Comparison of ENCODE assay signal across 9 mouse cellular contexts in the genomic region with DNA sequence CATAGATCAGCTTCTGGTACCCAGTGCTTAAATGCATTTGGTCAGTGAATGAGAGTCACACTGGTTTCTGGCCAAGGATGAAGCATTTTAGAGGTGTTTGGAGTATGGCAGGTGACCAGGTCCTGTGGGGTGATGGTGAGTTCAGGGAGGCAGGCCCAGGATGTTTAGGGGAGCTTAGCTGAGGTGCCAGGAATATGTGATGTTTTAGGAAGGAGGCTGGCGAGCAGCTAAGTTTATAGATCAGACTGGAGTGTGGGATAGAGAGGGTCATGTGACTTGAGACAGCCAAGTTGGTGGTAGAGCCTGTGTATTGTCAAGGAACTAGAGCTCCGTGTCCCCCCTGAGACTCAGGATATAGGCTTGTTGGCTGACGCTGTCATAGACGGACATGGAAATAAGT. TPM values are rescaled to one million over a fixed set of nuclear protein-coding genes. Genes with fewer than 3 reads are reported as not detected.
A peak's percentile ranks its signal among the peaks of the same experiment; 100 is the strongest.
DNase-seq lines count a peak whose midpoint lies in the region; ATAC-seq and TF ChIP-seq lines count a peak whose summit lies in the region.
"Had no signal": no experiment of that assay in that cellular context is flagged by ENCODE, and none has a peak within 500 bp of the region (broad histone marks: within the 10 kb centered on the region; RNA-seq: fewer than 3 reads in every experiment).

No protein-coding gene starts in this region.

- ATAC-seq in hindbrain, postnatal 0 days = no peak
- ATAC-seq in midbrain, postnatal 0 days (ENCODE audit: low FRiP score) = no peak

- WGBS in embryonic facial prominence, embryonic 10.5 days = 79% methylated on average over 4 of the region's 4 CpGs
- 43% methylated on average over 4 of the region's 4 CpGs for WGBS in hindbrain, postnatal 0 days
- WGBS in midbrain, postnatal 0 days = 35% methylated on average over 4 of the region's 4 CpGs

- H3K9ac ChIP-seq in hindbrain, postnatal 0 days (replicated peaks; ENCODE audit: low read length) = peak overlapping the region; percentile 93; the same call in 1 of the 2 replicates
- peak overlapping the region; percentile 88; the same call in 1 of the 2 replicates for H3K9ac ChIP-seq in midbrain, postnatal 0 days (replicated peaks; ENCODE audit: low read length, poor library complexity, severe bottlenecking)

- peak overlapping the region; percentile 60 for H3K4me2 ChIP-seq in hindbrain, postnatal 0 days (ENCODE audit: low read depth, low read length)
- H3K4me2 ChIP-seq in midbrain, postnatal 0 days (ENCODE audit: low read depth, low read length, poor library complexity, severe bottlenecking) = peak overlapping the region; percentile 77

- H3K27me3 ChIP-seq in embryonic facial prominence, embryonic 10.5 days (replicated peaks; ENCODE audit: low read depth, poor library complexity, severe bottlenecking) = no peaks in the 10 kb centered on the region
- no peaks in the 10 kb centered on the region for H3K27me3 ChIP-seq in hindbrain, postnatal 0 days (ENCODE audit: insufficient read depth, low read length)
- no peaks in the 10 kb centered on the region for H3K27me3 ChIP-seq in midbrain, postnatal 0 days (ENCODE audit: insufficient read depth, low read length)

- TF ChIP-seq CTCF in layer of hippocampus, adult 2 months (conservative IDR thresholded peaks at IDR 0.05) = no peak
- TF ChIP-seq CTCF in hindbrain, postnatal 0 days (IDR thresholded peaks at IDR 0.05; ENCODE audit: low read depth) = no peak
- no peak for TF ChIP-seq CTCF in midbrain, postnatal 0 days (IDR thresholded peaks at IDR 0.05)

- 0 out of 2 replicates have a peak overlapping the region, but pooled peaks have one; percentile 7 for H3K27ac ChIP-seq in layer of hippocampus, adult 2 months
- H3K27ac ChIP-seq in embryonic facial prominence, embryonic 10.5 days (replicated peaks) = no peak overlapping the region
- no peak overlapping the region for H3K27ac ChIP-seq in hindbrain, postnatal 0 days
- no peak overlapping the region for H3K27ac ChIP-seq in midbrain, postnatal 0 days (ENCODE audit: low read depth, low read length)

- peaks cover 27% of the 10 kb centered on the region for H3K36me3 ChIP-seq in embryonic facial prominence, embryonic 10.5 days (replicated peaks)
- no peaks in the 10 kb centered on the region for H3K36me3 ChIP-seq in hindbrain, postnatal 0 days (ENCODE audit: insufficient read depth, low read length)
- no peaks in the 10 kb centered on the region for H3K36me3 ChIP-seq in midbrain, postnatal 0 days (ENCODE audit: insufficient read depth, low read length)

- H3K4me1 ChIP-seq in embryonic facial prominence, embryonic 10.5 days = peaks cover 46% of the 10 kb centered on the region
- peaks cover 21% of the 10 kb centered on the region; the same call in 1 of the 2 replicates for H3K4me1 ChIP-seq in hindbrain, postnatal 0 days (ENCODE audit: insufficient read depth, low read length)
- peaks cover 8% of the 10 kb centered on the region; the same call in 1 of the 2 replicates for H3K4me1 ChIP-seq in midbrain, postnatal 0 days (ENCODE audit: insufficient read depth, low read length)

- no peaks in the 10 kb centered on the region for H3K9me3 ChIP-seq in embryonic facial prominence, embryonic 10.5 days
- no peaks in the 10 kb centered on the region for H3K9me3 ChIP-seq in hindbrain, postnatal 0 days (ENCODE audit: low read length)
- H3K9me3 ChIP-seq in midbrain, postnatal 0 days (ENCODE audit: low read length) = no peaks in the 10 kb centered on the region

- H3K4me3 ChIP-seq in layer of hippocampus, adult 2 months = peak overlapping the region; percentile 83
- H3K4me3 ChIP-seq in embryonic facial prominence, embryonic 10.5 days = peak overlapping the region; percentile 82
- H3K4me3 ChIP-seq in hindbrain, postnatal 0 days (ENCODE audit: low read length) = peak overlapping the region; percentile 86
- peak overlapping the region; percentile 79 for H3K4me3 ChIP-seq in midbrain, postnatal 0 days (ENCODE audit: low read depth, low read length)

- DNase-seq in layer of hippocampus, adult 2 months (ENCODE audit: low spot score in 2 of 2) = no peak
- DNase-seq in layer of hippocampus, adult 9-10 months (ENCODE audit: low spot score) = no peak
- no peak for DNase-seq in embryonic facial prominence, embryonic 10.5 days (ENCODE audit: low spot score)
- DNase-seq in hindbrain, postnatal 0 days (ENCODE audit: low spot score) = no peak
- DNase-seq in midbrain, postnatal 0 days (ENCODE audit: low spot score) = no peak
- DNase-seq in spleen, postnatal 14 days (ENCODE audit: low spot score in 2 of 2) = no peak
- no peak for DNase-seq in layer of hippocampus, postnatal 14 days (ENCODE audit: low spot score in 2 of 2)
- no peak for DNase-seq in kidney, adult 9 months
- DNase-seq: kidney, adult 18-20 months had no signal

RNA-seq across cellular contexts. Expression of a gene that starts 1.4 kb away (rescaled TPM):
- 10 to 100 TPM; 85.6 to 98.6 TPM for total RNA-seq in layer of hippocampus, adult 2 months (2021)
- polyA plus RNA-seq in embryonic facial prominence, embryonic 10.5 days (2016; fragmentation: Nextera tagmentation; extraction: Ambion mirVana) = 14.9 and 15.1 TPM in 2 replicates
- 80.5 and 88.1 TPM in 2 replicates for total RNA-seq in hindbrain, postnatal 0 days (2014; rRNA removed)
- polyA plus RNA-seq in hindbrain, postnatal 0 days (2015; fragmentation: Nextera tagmentation; extraction: Ambion mirVana) = 22.2 and 25.3 TPM in 2 replicates
- 97.4 and 99.0 TPM in 2 replicates for total RNA-seq in midbrain, postnatal 0 days (2014; rRNA removed)
- 23.0 and 24.5 TPM in 2 replicates for polyA plus RNA-seq in midbrain, postnatal 0 days (2015; fragmentation: Nextera tagmentation; extraction: Ambion mirVana)
- total RNA-seq in layer of hippocampus, postnatal 14 days (2021) = 10 to 100 TPM; 81.3 to 88.6 TPM
